Mouse (Mus musculus): ENCODE measurements around the gene Arhgef3. TPM values are rescaled to one million over a fixed set of nuclear protein-coding genes. Genes with fewer than 3 reads are reported as not detected.

Arhgef3 gene
- 38.6 and 40.2 TPM in 2 replicates for polyA plus RNA-seq (2012; rRNA removed)

DNA sequence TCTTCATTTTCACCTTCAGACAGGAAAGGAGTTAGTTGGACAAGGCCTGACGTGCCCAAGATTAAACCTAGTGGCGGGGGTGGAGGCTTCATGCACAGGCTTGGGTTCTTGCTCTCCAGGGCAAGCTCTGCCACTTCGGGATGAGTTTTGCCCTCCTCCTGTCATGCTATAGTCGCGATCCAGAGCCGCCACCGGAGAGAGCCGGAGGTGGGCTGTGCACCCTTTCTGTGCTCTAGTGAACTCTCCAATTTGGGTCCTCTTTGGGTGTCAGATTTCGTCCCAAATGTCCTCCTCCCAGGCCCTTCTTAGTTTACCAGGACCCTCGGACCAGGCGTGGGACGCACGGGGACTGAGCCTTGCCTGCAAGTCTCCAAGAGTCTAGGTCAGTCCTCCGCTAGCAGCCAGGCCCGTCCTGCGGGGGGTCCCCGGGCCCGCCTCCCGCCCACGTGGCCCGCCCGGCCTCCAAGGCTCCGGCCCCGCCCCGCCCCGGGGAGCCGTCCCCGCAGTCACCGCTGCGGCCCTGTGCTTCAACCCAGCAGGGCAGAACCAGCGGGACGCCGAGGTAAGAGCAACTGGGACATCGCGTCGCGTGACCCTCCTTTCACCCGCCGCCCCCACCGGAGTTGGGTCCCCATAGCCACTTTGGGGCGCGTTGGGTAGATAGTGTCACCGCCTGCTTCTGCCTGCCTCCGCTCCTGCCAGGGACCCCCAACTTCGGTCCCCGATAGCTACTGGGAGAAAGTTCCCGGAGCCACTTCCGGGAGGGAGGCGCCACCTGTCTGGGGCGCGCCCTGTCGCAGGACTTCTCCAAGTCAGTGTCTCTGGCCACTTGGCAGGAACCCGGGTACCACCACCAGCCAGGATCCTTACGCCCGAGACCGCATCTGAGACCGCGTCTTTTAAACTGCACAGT, at the start of gene Arhgef3:
Gene Arhgef3 (plus strand): TSS at position 538 of the 913 bp plus-strand sequence.
- DNase-seq (ENCODE audit: extremely low spot score in 1 of 2, low spot score in 1 of 2): no peak

DNA sequence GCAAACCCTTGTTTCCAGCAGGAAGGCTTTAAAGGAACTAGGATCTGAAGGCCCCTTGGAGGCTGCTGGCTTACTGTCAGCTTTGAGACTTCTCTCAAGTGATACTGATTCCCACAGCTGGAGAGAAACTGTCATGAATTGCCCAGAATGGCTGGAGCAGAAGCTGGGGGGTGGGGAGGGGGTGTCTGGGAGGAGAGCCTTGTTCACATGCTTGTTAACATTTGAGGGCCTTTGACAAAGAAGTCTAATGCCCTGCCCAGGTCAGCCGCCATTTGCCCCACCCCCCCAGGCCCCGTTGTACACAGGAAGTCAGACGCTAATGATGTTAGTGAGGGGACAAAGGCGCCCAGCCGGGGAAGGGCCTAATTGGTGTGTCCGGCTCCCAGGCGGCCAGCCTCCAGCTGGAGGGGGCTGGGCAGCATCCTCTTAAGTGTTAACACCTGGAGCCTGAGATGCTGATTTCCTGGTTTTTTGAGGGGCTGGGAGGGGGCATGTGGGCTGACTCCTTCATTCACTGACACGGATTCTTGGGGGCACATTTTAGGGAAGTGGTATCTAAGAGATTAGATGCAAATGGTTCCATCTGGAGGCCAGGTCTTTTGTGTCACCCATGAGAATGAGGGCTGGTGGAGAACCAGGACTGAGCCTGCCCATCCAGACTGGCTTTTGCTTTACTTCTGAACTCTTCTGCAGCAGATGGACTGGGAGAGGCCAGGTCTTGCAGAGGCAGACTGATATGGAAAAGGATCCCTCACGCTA, 48.3 kb upstream of the Arhgef3 start:
- DNase-seq (ENCODE audit: extremely low spot score in 1 of 2, low spot score in 1 of 2): no peak

DNA sequence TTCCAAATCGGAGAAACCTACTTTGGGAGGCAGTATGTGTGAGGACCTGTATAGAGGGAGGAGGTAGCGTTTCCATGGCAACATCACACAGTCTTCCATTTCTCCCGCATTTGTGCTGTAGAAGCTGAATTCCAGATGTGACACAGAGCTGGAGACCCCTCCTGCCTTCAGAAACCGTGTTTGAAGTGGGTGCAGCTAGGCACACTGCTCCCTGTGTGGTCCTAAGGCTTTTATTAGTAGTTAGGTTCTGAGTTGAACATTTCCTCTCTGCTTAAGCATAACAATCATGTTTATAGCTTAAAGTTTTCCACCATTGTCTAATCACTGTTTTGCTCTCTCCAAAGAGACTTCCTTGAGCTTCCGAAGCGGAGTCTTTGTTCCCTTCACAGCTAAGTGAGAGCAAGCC, 46.8 kb upstream of the Arhgef3 start:
- peak in 1 of 2 experiments; percentile 4 for DNase-seq (ENCODE audit: extremely low spot score in 1 of 2, low spot score in 1 of 2)

- DNase-seq (ENCODE audit: extremely low spot score in 1 of 2, low spot score in 1 of 2): no peak
Measured at GRCm38 (mm10) chr14:27069434-27070097, 45.1 kb upstream of the Arhgef3 start.

DNA sequence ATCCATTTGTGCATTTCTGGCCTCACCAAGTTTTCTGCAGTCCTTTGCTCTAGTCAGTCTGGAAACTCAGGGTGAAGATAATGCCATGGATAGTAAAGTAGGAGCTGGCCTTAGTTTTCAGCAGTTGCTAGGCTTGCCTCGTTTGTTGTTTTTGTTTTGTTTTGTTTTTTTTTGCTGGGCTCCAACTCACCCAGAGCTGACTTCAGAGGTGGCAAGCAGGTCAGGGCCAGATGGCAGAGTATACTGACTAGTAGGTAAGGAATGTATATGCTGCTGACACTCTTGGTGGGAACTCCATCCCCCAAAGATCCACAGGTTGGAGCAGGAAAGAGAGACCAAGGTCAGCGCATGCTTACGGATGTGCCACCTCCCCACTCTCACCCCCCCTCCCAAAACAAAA, 44.6 kb upstream of the Arhgef3 start:
- no peak for DNase-seq (ENCODE audit: extremely low spot score in 1 of 2, low spot score in 1 of 2)

DNA sequence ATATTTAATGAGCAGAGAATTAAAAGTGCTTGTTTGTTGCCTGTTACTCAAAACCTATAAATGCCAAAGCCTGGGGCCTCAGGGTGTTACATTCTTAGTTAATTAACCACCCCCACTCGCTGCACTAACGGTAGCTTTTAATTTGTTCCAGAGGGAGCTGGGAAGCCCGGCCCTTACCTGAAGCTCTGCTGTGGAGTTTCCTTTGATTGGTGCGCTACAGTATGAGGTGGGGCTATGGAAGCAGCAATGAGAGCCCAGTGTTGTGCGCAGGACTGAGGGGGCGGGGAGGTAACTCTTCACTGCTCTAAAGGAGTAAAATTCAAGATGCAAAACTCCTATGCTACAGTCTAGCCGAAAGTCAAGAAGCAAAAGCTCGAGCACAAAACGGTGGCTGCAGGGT, 43.9 kb upstream of the Arhgef3 start:
- DNase-seq (ENCODE audit: extremely low spot score in 1 of 2, low spot score in 1 of 2): no peak

DNA sequence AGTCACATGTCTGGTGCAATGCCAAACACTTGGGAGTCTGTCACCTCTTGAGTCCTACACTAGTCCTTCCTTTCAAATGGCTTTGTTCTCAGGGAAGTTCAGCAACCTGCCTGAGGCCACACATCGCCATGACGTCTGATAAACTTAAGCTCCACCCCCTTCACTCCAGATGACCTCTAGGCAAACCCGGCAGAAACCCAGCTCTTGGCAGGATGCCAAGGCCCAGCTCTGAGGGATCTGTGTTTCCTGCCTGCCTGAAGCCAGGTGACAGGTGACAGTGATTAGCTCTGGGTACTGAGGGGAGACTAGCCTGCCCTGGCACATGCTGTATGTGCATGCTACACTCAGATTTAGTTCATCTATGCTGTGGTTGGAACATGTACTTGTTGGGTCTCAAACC, 42.7 kb upstream of the Arhgef3 start:
- DNase-seq (ENCODE audit: extremely low spot score in 1 of 2, low spot score in 1 of 2): no peak

- no peak for DNase-seq (ENCODE audit: extremely low spot score in 1 of 2, low spot score in 1 of 2)
Measured at GRCm38 (mm10) chr14:27075084-27075483, 39.6 kb upstream of the Arhgef3 start.

DNA sequence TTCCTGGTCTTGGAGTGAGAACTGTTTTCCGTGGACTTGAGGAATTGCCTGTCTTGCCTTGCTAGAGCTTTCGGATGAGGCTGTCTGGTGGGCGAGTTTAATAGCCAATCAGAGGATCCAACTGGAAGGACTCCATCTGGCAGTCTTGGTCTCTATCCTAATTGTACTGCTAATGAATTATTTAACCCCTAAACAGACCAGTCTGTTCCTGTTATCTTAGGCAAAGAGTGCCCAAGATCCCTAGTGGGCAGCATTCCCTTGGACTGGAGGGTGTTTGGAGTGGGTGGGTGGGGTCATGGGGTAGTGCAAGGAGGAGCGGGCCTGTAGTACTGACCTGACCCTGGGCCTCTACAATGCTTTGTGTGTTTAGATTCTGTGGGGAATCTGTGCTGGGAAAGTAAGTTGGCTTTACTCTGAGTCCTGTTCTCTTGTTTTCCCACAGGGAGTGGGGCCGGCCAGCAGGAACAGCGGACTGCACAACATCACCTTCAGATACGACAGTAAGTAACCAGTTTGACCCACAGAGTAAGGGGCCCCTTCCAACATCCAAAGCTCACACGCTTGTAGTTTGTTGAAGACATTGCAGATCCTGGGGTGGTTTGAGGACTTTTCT, 38.7 kb upstream of the Arhgef3 start:
- no peak for DNase-seq (ENCODE audit: extremely low spot score in 1 of 2, low spot score in 1 of 2)

DNA sequence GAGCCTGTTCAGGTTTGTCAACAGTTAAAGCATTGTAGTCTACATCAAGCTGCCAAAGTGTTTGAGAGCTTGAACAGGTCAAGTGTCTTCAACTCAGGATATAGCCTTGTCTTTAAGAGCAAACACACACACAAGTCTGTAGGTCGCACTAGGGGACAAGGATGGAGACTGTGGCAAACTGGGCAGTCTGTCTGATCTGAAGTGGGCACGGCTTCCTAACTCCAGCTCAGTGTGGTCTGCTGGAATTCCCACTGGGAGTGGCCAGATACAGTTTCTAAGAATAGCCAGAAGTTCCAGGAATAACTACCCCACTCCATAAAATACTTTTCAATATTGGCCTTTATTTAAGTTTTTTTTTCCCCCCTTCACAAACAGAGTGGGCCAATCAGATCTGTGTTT, 38.2 kb upstream of the Arhgef3 start:
- no peak for DNase-seq (ENCODE audit: extremely low spot score in 1 of 2, low spot score in 1 of 2)

DNA sequence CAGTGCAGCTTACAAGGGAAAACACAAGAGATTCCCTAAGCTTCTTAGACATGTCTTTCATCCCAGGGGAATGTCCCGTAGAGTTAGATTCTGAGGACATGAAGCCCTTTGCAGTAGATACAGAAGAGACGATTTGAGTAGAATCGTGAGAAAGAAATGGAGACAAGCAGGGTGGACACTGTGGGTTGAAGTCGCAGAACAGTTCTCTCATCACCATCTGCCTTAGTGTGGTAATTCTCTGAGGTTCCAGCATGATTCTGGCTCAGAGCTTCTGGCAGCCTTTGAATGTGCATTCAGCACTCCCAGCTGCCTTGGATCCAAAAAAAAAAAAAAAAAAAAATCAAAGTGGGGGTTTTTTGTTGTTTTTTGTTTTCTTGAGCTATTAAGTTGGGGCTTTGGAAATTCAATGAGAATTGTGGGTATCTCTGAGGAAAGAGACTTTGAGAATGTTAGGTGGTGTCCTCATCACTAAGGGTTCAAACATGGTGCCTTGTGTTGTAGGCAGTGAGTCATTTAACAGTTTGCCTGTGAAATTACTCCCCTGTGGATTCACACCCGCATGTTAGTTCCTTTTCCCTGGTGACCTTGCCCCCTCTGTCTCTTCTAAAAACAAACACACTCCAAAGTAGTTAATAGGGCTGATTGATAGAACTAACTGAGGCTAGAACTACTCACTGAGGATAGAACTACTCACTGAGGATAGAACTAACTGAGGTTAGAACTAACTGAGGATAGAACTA, 33.0 kb upstream of the Arhgef3 start:
- peak; percentile 38 to 64 for DNase-seq (ENCODE audit: extremely low spot score in 1 of 2, low spot score in 1 of 2)

- no peak for DNase-seq (ENCODE audit: extremely low spot score in 1 of 2, low spot score in 1 of 2)
Measured at GRCm38 (mm10) chr14:27085471-27085870, 29.2 kb upstream of the Arhgef3 start.

GRCm38 (mm10) chr14:27085999-27086398, 28.7 kb upstream of the Arhgef3 start:
- no peak for DNase-seq (ENCODE audit: extremely low spot score in 1 of 2, low spot score in 1 of 2)

DNA sequence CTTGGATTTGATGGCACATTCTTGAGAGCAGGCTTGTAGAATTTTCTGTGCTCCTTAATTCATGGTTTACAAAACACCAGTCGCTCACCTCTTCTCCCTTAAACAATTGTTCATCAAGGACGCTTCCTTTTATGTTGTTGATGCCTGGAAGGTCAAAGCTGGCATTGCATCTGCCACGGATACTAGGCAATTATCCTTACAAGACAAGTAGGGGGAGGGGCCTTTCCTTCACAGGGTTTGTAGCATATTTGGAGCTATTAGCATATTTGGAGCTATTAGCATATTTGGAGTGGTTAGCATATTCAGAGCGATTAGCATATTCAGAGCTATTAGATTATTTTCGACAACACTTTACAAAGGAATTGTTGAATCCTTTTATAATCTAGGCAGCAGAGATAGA, 20.5 kb upstream of the Arhgef3 start:
- no peak for DNase-seq (ENCODE audit: extremely low spot score in 1 of 2, low spot score in 1 of 2)

- no peak for DNase-seq (ENCODE audit: extremely low spot score in 1 of 2, low spot score in 1 of 2)
Measured at GRCm38 (mm10) chr14:27096133-27096532, 18.6 kb upstream of the Arhgef3 start.

DNA sequence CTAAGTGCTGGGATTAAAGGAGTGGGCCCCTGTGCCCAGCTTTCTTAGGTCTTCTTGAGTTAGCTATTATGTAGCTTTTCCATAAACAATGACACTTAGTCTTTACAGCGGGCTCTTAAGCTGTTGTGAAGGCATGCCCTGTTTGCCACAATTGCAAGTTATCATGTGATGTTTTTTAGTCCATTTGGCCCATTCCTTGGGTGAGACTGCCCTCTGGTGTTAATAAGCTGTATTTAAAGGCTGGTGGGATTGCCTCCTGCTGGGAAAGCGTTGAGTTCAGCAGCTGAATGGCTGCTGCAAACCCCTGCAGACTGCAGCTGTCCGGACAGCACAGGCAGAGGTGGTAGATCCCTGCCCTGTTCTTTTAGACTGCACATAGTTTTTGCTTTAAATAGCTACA, 17.9 kb upstream of the Arhgef3 start:
- peak; percentile 40 to 87 for DNase-seq (ENCODE audit: extremely low spot score in 1 of 2, low spot score in 1 of 2)

DNA sequence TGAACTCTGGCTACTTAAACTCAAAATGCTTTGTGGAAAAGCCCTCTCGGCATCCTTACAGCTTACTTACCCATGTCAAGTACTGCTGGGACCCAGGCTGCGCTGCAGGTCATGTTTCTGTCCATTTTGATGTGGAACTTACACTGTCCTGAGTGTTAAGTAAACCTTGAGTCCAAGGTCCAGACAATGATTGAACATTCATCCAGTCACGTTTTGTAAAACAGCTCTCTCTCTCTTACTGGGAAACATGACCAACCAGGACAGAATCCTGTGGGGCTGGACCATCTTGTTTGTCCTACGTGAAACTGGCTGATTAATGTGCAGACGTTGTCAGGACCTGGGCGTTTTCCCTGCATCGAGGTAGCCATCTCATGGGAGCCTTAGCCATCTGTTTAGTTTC, 13.0 kb upstream of the Arhgef3 start:
- DNase-seq (ENCODE audit: extremely low spot score in 1 of 2, low spot score in 1 of 2): no peak

DNA sequence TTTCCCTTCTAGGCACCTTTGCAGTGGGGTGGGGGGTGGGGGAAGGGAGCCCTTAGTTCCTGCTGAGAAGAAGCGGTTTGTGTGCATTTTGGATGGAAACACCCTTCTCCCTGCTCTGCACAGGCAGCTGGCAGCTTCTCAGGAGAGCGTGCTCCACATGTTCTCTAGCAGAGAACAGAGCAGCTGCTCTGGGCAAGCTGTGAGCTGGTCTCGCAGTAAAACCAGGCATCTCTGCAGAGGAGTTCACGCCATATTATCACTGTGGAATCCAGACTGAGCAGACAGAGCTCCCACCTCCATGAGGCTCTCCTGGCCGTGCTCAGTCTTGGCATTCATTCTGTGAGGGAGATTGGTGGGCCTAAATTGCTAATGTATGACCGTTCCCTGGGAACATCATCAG, 12.0 kb upstream of the Arhgef3 start:
- DNase-seq (ENCODE audit: extremely low spot score in 1 of 2, low spot score in 1 of 2): peak in 1 of 2 experiments; percentile 57

GRCm38 (mm10) chr14:27105731-27106457, 8.8 kb upstream of the Arhgef3 start:
- DNase-seq (ENCODE audit: extremely low spot score in 1 of 2, low spot score in 1 of 2): peak; percentile 63 to 67

Measured in frontal cortex, adult 2 months (tissue).